Mouse (Mus musculus): ENCODE measurements at regions not wholly inside any gene's neighbourhood (a gene's known extent, or its start where the extent isn't known, plus 50 kb on each side); places are given as distances from the start of the nearest gene placed in this dataset.
"Not testable (repeated sequence)": the region's sequence is repeated elsewhere in the genome, so short reads cannot be mapped to it uniquely, and the experiment has no call there.

- peak; percentile 50 for DNase-seq (ENCODE audit: low read depth, low spot score)
Measured at GRCm38 (mm10) chr9:17987606-17988005, 304.3 kb upstream of the Chordc1 start.

- DNase-seq (ENCODE audit: low read depth, low spot score), result no peak
Measured at GRCm38 (mm10) chr9:18002557-18002956, 289.4 kb upstream of the Chordc1 start.

GRCm38 (mm10) chr9:18041346-18041745, 250.6 kb upstream of the Chordc1 start:
- DNase-seq (ENCODE audit: low read depth, low spot score), result no peak

- not testable (repeated sequence) for DNase-seq (ENCODE audit: low read depth, low spot score)
Measured at GRCm38 (mm10) chr9:18042636-18043035, 249.3 kb upstream of the Chordc1 start.

- DNase-seq (ENCODE audit: low read depth, low spot score), result no peak
Measured at GRCm38 (mm10) chr9:18076942-18077341, 215.0 kb upstream of the Chordc1 start.

- DNase-seq (ENCODE audit: low read depth, low spot score), result not testable (repeated sequence)
Measured at GRCm38 (mm10) chr9:18078446-18078845, 213.5 kb upstream of the Chordc1 start.

DNA sequence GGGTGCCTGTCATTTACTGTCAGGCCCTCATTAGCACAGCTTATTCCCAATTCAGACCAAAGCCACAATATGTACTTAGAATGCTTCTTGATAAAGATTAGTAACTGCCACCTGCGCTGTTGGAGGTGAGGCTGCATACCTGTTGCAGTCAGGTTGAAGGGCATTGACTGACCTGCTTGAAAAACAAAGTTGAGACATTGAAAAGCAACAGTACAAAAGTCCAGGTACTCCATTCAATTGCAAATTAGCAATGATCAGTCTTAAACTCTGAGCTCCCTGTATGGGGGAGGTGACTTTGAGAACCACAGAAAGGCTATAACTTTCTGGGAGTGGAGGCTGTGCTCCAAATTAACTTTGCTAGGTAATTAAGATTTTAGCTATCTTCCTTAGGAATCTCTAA, 212.8 kb upstream of the Chordc1 start:
- DNase-seq (ENCODE audit: low read depth, low spot score), result not testable (repeated sequence)

Data from CD4-positive helper T cell, adult 2 months (primary cell).